Mouse (Mus musculus): ENCODE measurements around the gene Epn1.

Epn1 gene

GRCm38 (mm10) chr7:5092381-5092780 is 12.3 kb downstream of the Epn1 start:
- no peak for DNase-seq (ENCODE audit: low spot score in 2 of 2)

GRCm38 (mm10) chr7:5092831-5093510 is 12.9 kb downstream of the Epn1 start:
- DNase-seq (ENCODE audit: low spot score in 2 of 2) = no peak

GRCm38 (mm10) chr7:5098769-5099168 is 18.7 kb downstream of the Epn1 start:
- DNase-seq (ENCODE audit: low spot score in 2 of 2) = no peak

GRCm38 (mm10) chr7:5099796-5100195 is 19.8 kb downstream of the Epn1 start:
- DNase-seq (ENCODE audit: low spot score in 2 of 2) = no peak

GRCm38 (mm10) chr7:5101066-5101663 is 21.1 kb downstream of the Epn1 start:
- no peak for DNase-seq (ENCODE audit: low spot score in 2 of 2)

GRCm38 (mm10) chr7:5102564-5102963 is 22.5 kb downstream of the Epn1 start:
- no peak for DNase-seq (ENCODE audit: low spot score in 2 of 2)

- no peak for DNase-seq (ENCODE audit: low spot score in 2 of 2)
Measured at GRCm38 (mm10) chr7:5108272-5108671, 28.2 kb downstream of the Epn1 start.

GRCm38 (mm10) chr7:5109301-5109700 is 29.3 kb downstream of the Epn1 start:
- DNase-seq (ENCODE audit: low spot score in 2 of 2) = no peak

- no peak for DNase-seq (ENCODE audit: low spot score in 2 of 2)
Measured at GRCm38 (mm10) chr7:5112701-5113100, 32.7 kb downstream of the Epn1 start.

- DNase-seq (ENCODE audit: low spot score in 2 of 2) = no peak
Measured at GRCm38 (mm10) chr7:5116850-5117249, 36.8 kb downstream of the Epn1 start, which contains the start of gene Rfpl4. Gene Rfpl4 (minus strand): TSS chr7:5116950.

GRCm38 (mm10) chr7:5125078-5125477 is 45.0 kb downstream of the Epn1 start:
- DNase-seq (ENCODE audit: low spot score in 2 of 2) = no peak

GRCm38 (mm10) chr7:5125549-5126406 is 45.7 kb downstream of the Epn1 start, which contains the start of gene Rasl2-9:
Gene Rasl2-9 (minus strand): TSS chr7:5125950.
- DNase-seq (ENCODE audit: low spot score in 2 of 2) = peak; percentile 41 to 66

All from urinary bladder, adult 18-20 months (tissue).